Mouse (Mus musculus): ENCODE measurements around the gene Dnajc13. TPM values are rescaled to one million over a fixed set of nuclear protein-coding genes. Genes with fewer than 3 reads are reported as not detected.
A peak's percentile ranks its signal among the peaks of the same experiment; 100 is the strongest.

The Dnajc13 gene
- polyA plus RNA-seq, 1 experiment from 2014 or later: 20.4 TPM

GRCm38 (mm10) chr9:104233060-104233459 is 29.7 kb downstream of the Dnajc13 start:
- Histone ChIP-seq H3K27me3 (ENCODE audit: control insufficient read depth, insufficient read depth, low read length) (no peaks in the 10 kb centered on the region), H3K9ac (replicated peaks; ENCODE audit: low read length) (no peak overlapping the region), H3K9me3 (replicated peaks; ENCODE audit: control insufficient read depth, low read length) (no peaks in the 10 kb centered on the region), H3K4me3 (ENCODE audit: low read depth, low read length) (no peak overlapping the region), H3K27ac (replicated peaks; ENCODE audit: low read depth, low read length) (no peak overlapping the region), H3K4me2 (ENCODE audit: low read depth, low read length) (no peak overlapping the region), H3K4me1 (ENCODE audit: control insufficient read depth, insufficient read depth, low read length) (no peaks in the 10 kb centered on the region), H3K36me3 (replicated peaks; ENCODE audit: control insufficient read depth, insufficient read depth, low read depth, low read length) (peaks cover 5% of the 10 kb centered on the region)
- WGBS: 92% methylated on average over 5 of the region's 5 CpGs
- no peak for ATAC-seq (replicated peaks; ENCODE audit: insufficient number of reproducible peaks, low FRiP score, low TSS enrichment, low read depth)
- no peak for DNase-seq (ENCODE audit: low spot score)

GRCm38 (mm10) chr9:104232004-104232403 is 30.7 kb downstream of the Dnajc13 start:
- H3K36me3 ChIP-seq (replicated peaks; ENCODE audit: control insufficient read depth, insufficient read depth, low read depth, low read length): peaks cover 5% of the 10 kb centered on the region
- no peaks in the 10 kb centered on the region for H3K4me1 ChIP-seq (ENCODE audit: control insufficient read depth, insufficient read depth, low read length)
- H3K9me3 ChIP-seq (replicated peaks; ENCODE audit: control insufficient read depth, low read length): no peaks in the 10 kb centered on the region
- no peaks in the 10 kb centered on the region for H3K27me3 ChIP-seq (ENCODE audit: control insufficient read depth, insufficient read depth, low read length)
- H3K4me2 ChIP-seq (ENCODE audit: low read depth, low read length): no peak overlapping the region
- ATAC-seq (replicated peaks; ENCODE audit: insufficient number of reproducible peaks, low FRiP score, low TSS enrichment, low read depth) (no peak), DNase-seq (ENCODE audit: low spot score) (no peak)
- H3K9ac ChIP-seq (replicated peaks; ENCODE audit: low read length): no peak overlapping the region
- no peak overlapping the region for H3K27ac ChIP-seq (replicated peaks; ENCODE audit: low read depth, low read length)
- 91% methylated on average over 3 of the region's 3 CpGs for WGBS
- H3K4me3 ChIP-seq (ENCODE audit: low read depth, low read length): no peak overlapping the region

- Histone ChIP-seq H3K27me3 (ENCODE audit: control insufficient read depth, insufficient read depth, low read length) (no peaks in the 10 kb centered on the region), H3K36me3 (replicated peaks; ENCODE audit: control insufficient read depth, insufficient read depth, low read depth, low read length) (peaks cover 4% of the 10 kb centered on the region; the same call in 1 of the 2 replicates), H3K4me1 (ENCODE audit: control insufficient read depth, insufficient read depth, low read length) (no peaks in the 10 kb centered on the region), H3K27ac (replicated peaks; ENCODE audit: low read depth, low read length) (no peak overlapping the region), H3K4me3 (ENCODE audit: low read depth, low read length) (no peak overlapping the region), H3K9me3 (replicated peaks; ENCODE audit: control insufficient read depth, low read length) (no peaks in the 10 kb centered on the region), H3K9ac (replicated peaks; ENCODE audit: low read length) (no peak overlapping the region), H3K4me2 (ENCODE audit: low read depth, low read length) (no peak overlapping the region)
- DNase-seq (ENCODE audit: low spot score) (no peak), ATAC-seq (replicated peaks; ENCODE audit: insufficient number of reproducible peaks, low FRiP score, low TSS enrichment, low read depth) (no peak)
- WGBS: 91% methylated on average over 3 of the region's 3 CpGs
Observed at GRCm38 (mm10) chr9:104211402-104211801, 51.3 kb downstream of the Dnajc13 start.

GRCm38 (mm10) chr9:104203851-104204250 is 58.9 kb downstream of the Dnajc13 start:
- Histone ChIP-seq H3K27me3 (ENCODE audit: control insufficient read depth, insufficient read depth, low read length) (no peaks in the 10 kb centered on the region), H3K4me2 (ENCODE audit: low read depth, low read length) (no peak overlapping the region), H3K4me1 (ENCODE audit: control insufficient read depth, insufficient read depth, low read length) (no peaks in the 10 kb centered on the region), H3K4me3 (ENCODE audit: low read depth, low read length) (no peak overlapping the region), H3K9me3 (replicated peaks; ENCODE audit: control insufficient read depth, low read length) (no peaks in the 10 kb centered on the region), H3K9ac (replicated peaks; ENCODE audit: low read length) (no peak overlapping the region), H3K27ac (replicated peaks; ENCODE audit: low read depth, low read length) (no peak overlapping the region), H3K36me3 (replicated peaks; ENCODE audit: control insufficient read depth, insufficient read depth, low read depth, low read length) (no peaks in the 10 kb centered on the region; the same call in 1 of the 2 replicates)
- 96% methylated on average over 3 of the region's 3 CpGs for WGBS
- ATAC-seq (replicated peaks; ENCODE audit: insufficient number of reproducible peaks, low FRiP score, low TSS enrichment, low read depth): no peak
- peak; percentile 59 for DNase-seq (ENCODE audit: low spot score)

GRCm38 (mm10) chr9:104194528-104194927 is 68.2 kb downstream of the Dnajc13 start:
- DNase-seq (ENCODE audit: low spot score): no peak
- no peaks in the 10 kb centered on the region for H3K4me1 ChIP-seq (ENCODE audit: control insufficient read depth, insufficient read depth, low read length)
- no peaks in the 10 kb centered on the region for H3K9me3 ChIP-seq (replicated peaks; ENCODE audit: control insufficient read depth, low read length)
- no peak for ATAC-seq (replicated peaks; ENCODE audit: insufficient number of reproducible peaks, low FRiP score, low TSS enrichment, low read depth)
- 66% methylated on average over 2 of the region's 2 CpGs for WGBS
- H3K27ac ChIP-seq (replicated peaks; ENCODE audit: low read depth, low read length): no peak overlapping the region
- no peaks in the 10 kb centered on the region for H3K27me3 ChIP-seq (ENCODE audit: control insufficient read depth, insufficient read depth, low read length)
- no peak overlapping the region for H3K9ac ChIP-seq (replicated peaks; ENCODE audit: low read length)
- H3K4me2 ChIP-seq (ENCODE audit: low read depth, low read length): no peak overlapping the region
- H3K4me3 ChIP-seq (ENCODE audit: low read depth, low read length): no peak overlapping the region
- peaks cover 3% of the 10 kb centered on the region for H3K36me3 ChIP-seq (replicated peaks; ENCODE audit: control insufficient read depth, insufficient read depth, low read depth, low read length)

GRCm38 (mm10) chr9:104193900-104194299 is 68.8 kb downstream of the Dnajc13 start:
- no peak overlapping the region for H3K4me3 ChIP-seq (ENCODE audit: low read depth, low read length)
- no peak overlapping the region for H3K9ac ChIP-seq (replicated peaks; ENCODE audit: low read length)
- no peaks in the 10 kb centered on the region for H3K9me3 ChIP-seq (replicated peaks; ENCODE audit: control insufficient read depth, low read length)
- ATAC-seq (replicated peaks; ENCODE audit: insufficient number of reproducible peaks, low FRiP score, low TSS enrichment, low read depth) (no peak), DNase-seq (ENCODE audit: low spot score) (no peak)
- peaks cover 3% of the 10 kb centered on the region for H3K36me3 ChIP-seq (replicated peaks; ENCODE audit: control insufficient read depth, insufficient read depth, low read depth, low read length)
- H3K27me3 ChIP-seq (ENCODE audit: control insufficient read depth, insufficient read depth, low read length): no peaks in the 10 kb centered on the region
- 94% methylated on average over 2 of the region's 2 CpGs for WGBS
- no peaks in the 10 kb centered on the region for H3K4me1 ChIP-seq (ENCODE audit: control insufficient read depth, insufficient read depth, low read length)
- no peak overlapping the region for H3K4me2 ChIP-seq (ENCODE audit: low read depth, low read length)
- H3K27ac ChIP-seq (replicated peaks; ENCODE audit: low read depth, low read length): no peak overlapping the region

- peaks cover 3% of the 10 kb centered on the region for H3K36me3 ChIP-seq (replicated peaks; ENCODE audit: control insufficient read depth, insufficient read depth, low read depth, low read length)
- H3K4me3 ChIP-seq (ENCODE audit: low read depth, low read length): no peak overlapping the region
- ATAC-seq (replicated peaks; ENCODE audit: insufficient number of reproducible peaks, low FRiP score, low TSS enrichment, low read depth): no peak
- WGBS: 81% methylated on average over 1 of the region's 1 CpGs
- H3K4me1 ChIP-seq (ENCODE audit: control insufficient read depth, insufficient read depth, low read length): no peaks in the 10 kb centered on the region
- H3K27ac ChIP-seq (replicated peaks; ENCODE audit: low read depth, low read length): no peak overlapping the region
- no peak for DNase-seq (ENCODE audit: low spot score)
- no peak overlapping the region for H3K4me2 ChIP-seq (ENCODE audit: low read depth, low read length)
- H3K9ac ChIP-seq (replicated peaks; ENCODE audit: low read length): no peak overlapping the region
- no peaks in the 10 kb centered on the region for H3K9me3 ChIP-seq (replicated peaks; ENCODE audit: control insufficient read depth, low read length)
- H3K27me3 ChIP-seq (ENCODE audit: control insufficient read depth, insufficient read depth, low read length): no peaks in the 10 kb centered on the region
Observed at GRCm38 (mm10) chr9:104193327-104193726, 69.4 kb downstream of the Dnajc13 start.

GRCm38 (mm10) chr9:104192513-104192912 is 70.2 kb downstream of the Dnajc13 start:
- H3K27ac ChIP-seq (replicated peaks; ENCODE audit: low read depth, low read length): no peak overlapping the region
- peaks cover 3% of the 10 kb centered on the region for H3K36me3 ChIP-seq (replicated peaks; ENCODE audit: control insufficient read depth, insufficient read depth, low read depth, low read length)
- H3K4me1 ChIP-seq (ENCODE audit: control insufficient read depth, insufficient read depth, low read length): no peaks in the 10 kb centered on the region
- H3K27me3 ChIP-seq (ENCODE audit: control insufficient read depth, insufficient read depth, low read length): no peaks in the 10 kb centered on the region
- no peak overlapping the region for H3K4me3 ChIP-seq (ENCODE audit: low read depth, low read length)
- ATAC-seq (replicated peaks; ENCODE audit: insufficient number of reproducible peaks, low FRiP score, low TSS enrichment, low read depth): no peak
- WGBS: 92% methylated on average over 6 of the region's 6 CpGs
- H3K9me3 ChIP-seq (replicated peaks; ENCODE audit: control insufficient read depth, low read length): no peaks in the 10 kb centered on the region
- no peak overlapping the region for H3K4me2 ChIP-seq (ENCODE audit: low read depth, low read length)
- no peak for DNase-seq (ENCODE audit: low spot score)
- no peak overlapping the region for H3K9ac ChIP-seq (replicated peaks; ENCODE audit: low read length)
